Mouse (Mus musculus) liver, embryonic 15.5 days (tissue): ENCODE measurements at regions not wholly inside any gene's neighbourhood (a gene's known extent, or its start where the extent isn't known, plus 50 kb on each side); places are given as distances from the start of the nearest gene placed in this dataset.

Experiments
- ATAC-seq: fragments of 200-750 bp; cut with Nextera tagmentation; 2 replicates; pipeline ENCODE4 v1.8.0; 2017; ENCODE audit warnings: moderate number of reproducible peaks, mild to moderate bottlenecking, moderate library complexity; ENCODE audit not compliant: insufficient read depth
- H3K27ac ChIP-seq: fragments of 300-500 bp; sonication (generic); replicated peaks from 2 replicates; pipeline ENCODE4 v1.5.1; 2015; ENCODE audit warnings: mild to moderate bottlenecking, inconsistent platforms
- H3K27me3 ChIP-seq: fragments of 300-500 bp; sonication (generic); 2 replicates; pipeline ENCODE4 v1.6.1; 2015; ENCODE audit warnings: mild to moderate bottlenecking, inconsistent platforms
- H3K36me3 ChIP-seq: fragments of 300-500 bp; sonication (generic); replicated peaks from 2 replicates; pipeline ENCODE4 v1.6.1; 2015; ENCODE audit warnings: moderate library complexity, mild to moderate bottlenecking, inconsistent platforms
- H3K4me1 ChIP-seq: fragments of 300-500 bp; sonication (generic); replicated peaks from 2 replicates; pipeline ENCODE4 v1.6.1; 2015; ENCODE audit warnings: inconsistent platforms
- H3K4me2 ChIP-seq: fragments of 300-500 bp; sonication (generic); 2 replicates; pipeline ENCODE4 v1.6.1; 2015; ENCODE audit warnings: moderate library complexity, mild to moderate bottlenecking, inconsistent platforms
- H3K4me3 ChIP-seq: fragments of 300-500 bp; sonication (generic); replicated peaks from 2 replicates; pipeline ENCODE4 v1.5.1; 2015; ENCODE audit warnings: mild to moderate bottlenecking, inconsistent platforms
- H3K9ac ChIP-seq: fragments of 300-500 bp; sonication (generic); 2 replicates; pipeline ENCODE4 v1.6.1; 2015; ENCODE audit warnings: moderate library complexity, mild to moderate bottlenecking, inconsistent platforms
- H3K9me3 ChIP-seq: fragments of 300-500 bp; sonication (generic); replicated peaks from 2 replicates; pipeline ENCODE4 v1.6.1; 2016; ENCODE audit warnings: inconsistent platforms
- WGBS: fragments of 180-500 bp; shearing (Covaris S2); methylation state at CpG from one replicate; pipeline ENCODE4 v1.1.7; 2015; ENCODE audit warnings: mixed read lengths; ENCODE audit not compliant: insufficient replicate concordance; 5-methylcytosine and 5-hydroxymethylcytosine counted together

DNA sequence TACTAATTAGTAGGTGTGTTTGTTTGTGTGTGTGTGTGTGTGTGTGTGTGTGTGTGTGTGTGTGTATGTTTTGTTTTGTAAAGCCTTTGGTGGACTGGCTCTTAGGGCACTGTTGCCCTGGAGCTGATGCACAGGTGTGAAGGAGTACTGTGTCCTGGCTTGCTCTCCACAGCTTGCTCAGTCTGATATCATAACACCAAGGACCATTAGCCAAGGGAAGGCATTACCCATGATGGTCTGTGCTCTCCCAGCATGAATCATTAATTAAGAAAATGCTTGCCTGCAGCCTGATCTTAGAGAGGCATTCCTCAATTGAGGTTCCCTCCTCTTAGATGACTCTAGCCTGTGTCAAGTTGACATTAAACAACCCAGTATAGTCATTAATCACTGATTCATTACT is 54.7 kb downstream of the Spry2 start:
- ATAC-seq = no peak
- H3K4me1 ChIP-seq = no peaks in the 10 kb centered on the region
- H3K36me3 ChIP-seq = no peaks in the 10 kb centered on the region
- H3K9me3 ChIP-seq = no peaks in the 10 kb centered on the region
- H3K4me3 ChIP-seq = no peak overlapping the region
- no peak overlapping the region for H3K27ac ChIP-seq
- H3K4me2 ChIP-seq = no peak overlapping the region
- H3K27me3 ChIP-seq = no peaks in the 10 kb centered on the region
- H3K9ac ChIP-seq = no peak overlapping the region

DNA sequence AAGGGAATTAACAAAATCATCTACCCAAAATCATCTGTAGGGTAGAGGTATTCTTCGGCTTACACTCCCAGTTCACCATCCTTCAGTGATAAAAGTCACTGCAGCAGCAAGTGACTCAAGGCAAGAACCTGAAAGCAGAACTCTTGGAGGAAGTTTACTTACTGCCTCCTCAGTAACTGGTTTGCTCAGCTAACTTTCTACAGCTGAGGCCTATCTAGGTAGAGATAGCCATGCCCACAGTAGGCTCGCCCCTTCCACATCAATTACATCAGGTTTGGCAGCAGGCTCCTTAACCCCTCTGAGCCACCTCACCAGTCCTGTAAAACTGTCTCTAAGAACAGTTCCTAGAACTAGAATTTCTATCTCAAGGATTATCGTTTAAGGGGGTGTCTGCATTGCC is 59.1 kb downstream of the Spry2 start:
- Histone ChIP-seq H3K4me2 (no peak overlapping the region), H3K9ac (no peak overlapping the region), H3K4me1 (no peaks in the 10 kb centered on the region), H3K27ac (no peak overlapping the region), H3K4me3 (no peak overlapping the region), H3K9me3 (no peaks in the 10 kb centered on the region), H3K36me3 (no peaks in the 10 kb centered on the region), H3K27me3 (no peaks in the 10 kb centered on the region)
- 44% methylated on average over 3 of the region's 3 CpGs for WGBS
- no peak for ATAC-seq

DNA sequence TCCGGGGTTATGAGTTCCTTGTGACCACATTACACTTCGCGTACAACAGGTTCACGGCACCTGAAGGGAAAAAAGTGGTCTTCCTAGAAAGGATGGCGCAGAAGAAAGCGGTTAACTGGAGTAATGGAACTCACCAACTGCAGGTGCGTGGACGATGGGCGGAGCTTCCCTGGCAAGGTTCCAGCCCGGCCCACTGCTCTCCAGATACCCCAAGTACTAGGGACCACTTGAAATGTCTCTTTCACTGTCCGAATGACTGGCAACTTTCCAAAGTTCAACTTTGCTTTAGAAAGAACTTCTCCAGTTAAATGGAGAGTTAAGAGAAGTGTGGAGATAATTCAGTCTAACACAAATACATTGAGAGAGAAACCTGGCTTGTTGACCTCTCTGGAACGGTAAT is 65.9 kb downstream of the Spry2 start:
- Histone ChIP-seq H3K4me2 (no peak overlapping the region), H3K4me1 (no peaks in the 10 kb centered on the region), H3K9ac (no peak overlapping the region), H3K36me3 (no peaks in the 10 kb centered on the region), H3K4me3 (no peak overlapping the region), H3K9me3 (no peaks in the 10 kb centered on the region), H3K27me3 (no peaks in the 10 kb centered on the region), H3K27ac (no peak overlapping the region)
- ATAC-seq = no peak
- WGBS = 80% methylated on average over 12 of the region's 12 CpGs

DNA sequence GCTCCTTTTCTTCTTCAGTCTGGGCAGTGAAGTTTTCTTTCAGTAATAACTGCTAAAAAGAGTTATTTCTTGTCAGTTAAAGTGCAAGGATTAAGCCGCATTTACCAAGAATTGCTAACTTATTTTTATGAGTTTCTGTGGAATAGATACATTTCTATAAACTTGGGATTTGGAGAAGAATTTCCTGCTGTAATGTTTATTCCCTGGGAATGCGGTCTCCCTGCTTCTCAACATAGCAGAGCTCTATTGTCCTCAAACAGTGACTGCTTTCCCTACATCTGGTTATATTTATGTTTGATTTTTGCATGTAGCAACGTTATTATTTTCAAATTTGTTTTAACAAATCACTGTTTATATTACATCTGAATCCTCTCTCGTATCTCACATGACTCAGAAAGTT is 66.3 kb downstream of the Spry2 start:
- Histone ChIP-seq H3K4me1 (no peaks in the 10 kb centered on the region), H3K4me3 (no peak overlapping the region), H3K4me2 (no peak overlapping the region), H3K27me3 (no peaks in the 10 kb centered on the region), H3K36me3 (no peaks in the 10 kb centered on the region), H3K27ac (no peak overlapping the region), H3K9ac (no peak overlapping the region), H3K9me3 (no peaks in the 10 kb centered on the region)
- ATAC-seq = no peak
- 69% methylated on average over 4 of the region's 4 CpGs for WGBS

DNA sequence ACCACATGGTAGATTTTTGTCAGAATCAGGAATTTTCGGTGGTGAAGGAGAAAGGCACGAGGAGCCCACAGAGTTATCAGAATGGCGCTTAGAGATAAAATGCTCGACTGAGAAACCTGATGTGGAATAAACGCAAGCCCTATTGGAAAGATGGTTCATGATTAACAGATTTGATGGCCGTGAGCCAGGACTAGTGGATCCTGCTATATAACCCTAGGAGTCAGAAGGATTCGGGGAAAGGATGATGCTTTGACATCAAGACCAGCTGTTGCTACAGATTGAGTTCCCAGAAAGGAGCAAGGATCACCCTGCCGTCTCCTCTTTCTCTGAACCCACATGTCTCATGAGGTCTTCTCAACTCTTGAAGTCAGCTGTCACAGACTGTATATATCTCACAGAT is 73.5 kb downstream of the Spry2 start:
- no peaks in the 10 kb centered on the region for H3K9me3 ChIP-seq
- H3K4me3 ChIP-seq = no peak overlapping the region
- H3K27me3 ChIP-seq = no peaks in the 10 kb centered on the region
- H3K4me1 ChIP-seq = no peaks in the 10 kb centered on the region
- H3K9ac ChIP-seq = no peak overlapping the region
- H3K36me3 ChIP-seq = no peaks in the 10 kb centered on the region
- WGBS = 50% methylated on average over 8 of the region's 8 CpGs
- H3K27ac ChIP-seq = no peak overlapping the region
- H3K4me2 ChIP-seq = no peak overlapping the region
- no peak for ATAC-seq

DNA sequence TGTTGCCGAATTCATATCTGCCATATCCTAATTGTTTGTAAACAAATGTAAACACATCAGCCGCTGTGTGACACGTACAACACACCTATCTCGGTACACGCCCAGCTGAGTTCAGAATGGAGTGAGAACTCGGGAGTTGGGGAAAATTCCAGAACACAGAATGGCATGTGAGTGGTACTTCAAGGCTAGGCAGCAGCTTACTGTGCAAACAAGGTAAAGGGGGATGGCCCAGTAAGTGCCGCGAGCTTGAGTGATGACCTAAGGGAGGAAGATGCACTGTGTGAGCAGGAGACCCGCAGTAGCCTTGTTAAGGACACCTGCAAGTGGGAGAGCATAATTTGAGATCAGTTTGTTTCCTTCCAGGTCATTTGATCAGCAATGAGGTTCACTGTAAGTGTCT is 74.0 kb downstream of the Spry2 start:
- ATAC-seq = no peak
- H3K36me3 ChIP-seq = no peaks in the 10 kb centered on the region
- 68% methylated on average over 9 of the region's 9 CpGs for WGBS

DNA sequence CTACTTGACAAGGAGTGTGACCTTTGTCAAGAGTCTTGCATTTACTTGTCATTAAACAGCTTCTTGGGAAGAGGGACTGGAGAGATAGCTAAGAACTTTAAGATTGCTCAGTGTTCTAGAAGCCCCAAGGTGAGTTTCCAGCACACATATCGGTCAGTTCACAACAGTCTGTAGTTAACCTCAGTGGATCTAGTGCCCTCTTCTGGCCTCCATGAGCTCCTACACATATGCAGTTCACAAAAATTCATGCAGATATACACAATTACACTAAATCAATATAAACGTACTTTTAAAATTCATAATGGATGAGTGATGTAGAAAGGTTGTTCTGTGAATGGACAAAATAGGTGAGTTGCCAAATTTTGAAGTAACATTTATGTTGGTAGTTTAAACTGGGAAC is 77.1 kb downstream of the Spry2 start:
- H3K36me3 ChIP-seq = no peaks in the 10 kb centered on the region
- no peak overlapping the region for H3K4me3 ChIP-seq
- no peak for ATAC-seq
- H3K27ac ChIP-seq = no peak overlapping the region
- no peaks in the 10 kb centered on the region for H3K9me3 ChIP-seq
- no peaks in the 10 kb centered on the region for H3K4me1 ChIP-seq
- no peak overlapping the region for H3K9ac ChIP-seq
- H3K4me2 ChIP-seq = no peak overlapping the region
- no peaks in the 10 kb centered on the region for H3K27me3 ChIP-seq
- 57% methylated on average over 2 of the region's 2 CpGs for WGBS

More for the DNA sequence above, 74.0 kb downstream of the Spry2 start:
- Histone ChIP-seq H3K4me3 (no peak overlapping the region), H3K4me1 (no peaks in the 10 kb centered on the region), H3K4me2 (no peak overlapping the region), H3K9ac (no peak overlapping the region), H3K27me3 (no peaks in the 10 kb centered on the region), H3K9me3 (no peaks in the 10 kb centered on the region), H3K27ac (no peak overlapping the region)

DNA sequence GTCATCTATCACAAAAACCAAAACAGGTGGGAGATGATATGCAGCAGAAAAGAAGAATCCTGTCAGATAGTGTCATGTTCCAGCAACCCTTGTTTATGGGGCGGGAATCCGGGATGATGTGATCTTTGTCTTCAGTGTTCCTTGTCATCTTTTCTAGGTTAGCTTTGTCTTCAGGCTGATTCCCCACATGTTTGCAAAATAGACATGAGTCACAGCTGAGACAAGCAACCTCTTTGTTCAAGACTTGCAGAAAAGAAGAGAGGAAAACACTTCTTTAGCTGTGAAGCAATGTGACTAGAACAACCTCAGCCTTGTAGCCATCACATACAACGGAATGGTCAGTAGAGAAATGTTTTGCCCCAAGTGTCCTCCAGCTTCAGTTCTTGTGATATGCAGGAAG is 77.8 kb downstream of the Spry2 start:
- Histone ChIP-seq H3K9me3 (no peaks in the 10 kb centered on the region), H3K4me2 (no peak overlapping the region), H3K27me3 (no peaks in the 10 kb centered on the region), H3K27ac (no peak overlapping the region), H3K9ac (no peak overlapping the region), H3K4me3 (no peak overlapping the region), H3K4me1 (no peaks in the 10 kb centered on the region), H3K36me3 (no peaks in the 10 kb centered on the region)
- ATAC-seq = no peak
- WGBS = 84% methylated on average over 3 of the region's 3 CpGs

DNA sequence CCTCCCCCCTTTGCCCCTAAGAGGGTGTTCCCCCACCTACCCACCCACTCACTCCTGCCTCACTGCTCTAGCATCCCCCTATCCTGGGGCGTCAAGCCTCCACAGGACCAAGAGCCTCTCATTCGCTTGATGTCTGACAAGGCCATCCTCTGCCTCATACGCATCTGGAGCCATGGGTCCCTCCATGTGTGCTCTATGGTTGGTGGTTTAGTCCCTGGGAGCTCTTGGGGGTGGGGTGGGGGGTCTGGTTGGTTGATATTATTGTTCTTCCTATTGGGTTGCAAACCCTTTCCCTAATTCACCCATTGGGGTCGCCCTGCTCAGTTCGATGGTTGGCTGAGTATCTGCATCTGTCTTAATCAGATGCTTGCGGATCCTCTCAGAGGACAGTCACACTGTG is 79.1 kb downstream of the Spry2 start:
- no peak overlapping the region for H3K4me3 ChIP-seq
- no peak overlapping the region for H3K9ac ChIP-seq
- ATAC-seq = no peak
- no peak overlapping the region for H3K27ac ChIP-seq
- 77% methylated on average over 6 of the region's 6 CpGs for WGBS
- no peaks in the 10 kb centered on the region for H3K27me3 ChIP-seq
- no peak overlapping the region for H3K4me2 ChIP-seq
- no peaks in the 10 kb centered on the region for H3K4me1 ChIP-seq
- no peaks in the 10 kb centered on the region for H3K36me3 ChIP-seq
- no peaks in the 10 kb centered on the region for H3K9me3 ChIP-seq

DNA sequence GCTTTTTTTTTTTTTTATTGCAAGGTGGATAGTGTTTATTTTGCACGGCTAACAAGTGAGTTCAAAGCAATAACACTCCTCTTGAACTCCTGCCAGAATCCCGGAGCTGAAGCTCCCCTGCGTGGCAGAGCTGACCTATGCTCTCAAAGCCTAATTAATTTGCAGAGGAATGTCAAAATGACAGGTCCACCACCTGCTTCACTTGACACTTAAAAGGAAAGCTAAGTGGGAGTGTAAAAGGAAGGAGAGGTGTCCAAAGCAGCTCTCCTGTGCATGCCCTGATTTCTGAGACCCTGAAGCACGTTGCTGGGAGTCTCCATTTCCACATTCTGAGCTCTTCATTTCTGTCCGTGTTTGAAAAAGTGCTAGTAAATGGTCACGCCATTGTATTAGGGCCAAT is 80.8 kb downstream of the Spry2 start:
- Histone ChIP-seq H3K9me3 (no peaks in the 10 kb centered on the region), H3K4me3 (peak overlapping the region; percentile 21), H3K27me3 (no peaks in the 10 kb centered on the region), H3K27ac (no peak overlapping the region), H3K4me2 (peak overlapping the region; percentile 51), H3K9ac (no peak overlapping the region), H3K36me3 (no peaks in the 10 kb centered on the region), H3K4me1 (no peaks in the 10 kb centered on the region)
- WGBS = 14% methylated on average over 6 of the region's 6 CpGs
- no peak for ATAC-seq

DNA sequence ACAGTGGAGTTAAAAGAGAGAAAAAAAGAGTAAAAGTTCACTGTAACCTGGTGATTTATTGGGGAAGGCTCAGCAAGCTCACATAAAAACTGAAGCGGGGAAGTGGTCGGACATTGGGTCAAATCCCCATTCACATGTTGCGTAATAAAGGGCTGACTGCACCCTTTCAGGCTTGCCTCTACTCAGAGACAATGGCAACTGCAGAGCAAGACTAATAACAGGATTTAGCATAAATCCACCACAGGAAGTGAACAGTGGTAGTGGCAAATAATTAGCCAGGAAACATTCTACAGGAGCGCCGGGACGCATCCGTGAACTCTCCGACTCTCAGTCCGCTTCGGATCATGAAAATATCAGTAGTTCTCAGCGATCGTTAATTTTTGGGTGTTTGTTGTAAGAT is 81.3 kb downstream of the Spry2 start:
- Histone ChIP-seq H3K27me3 (no peaks in the 10 kb centered on the region), H3K4me3 (peak overlapping the region; percentile 21), H3K9ac (no peak overlapping the region), H3K4me1 (no peaks in the 10 kb centered on the region), H3K9me3 (no peaks in the 10 kb centered on the region), H3K36me3 (no peaks in the 10 kb centered on the region), H3K27ac (no peak overlapping the region), H3K4me2 (peak overlapping the region; percentile 51)
- no peak for ATAC-seq
- 12% methylated on average over 12 of the region's 12 CpGs for WGBS

DNA sequence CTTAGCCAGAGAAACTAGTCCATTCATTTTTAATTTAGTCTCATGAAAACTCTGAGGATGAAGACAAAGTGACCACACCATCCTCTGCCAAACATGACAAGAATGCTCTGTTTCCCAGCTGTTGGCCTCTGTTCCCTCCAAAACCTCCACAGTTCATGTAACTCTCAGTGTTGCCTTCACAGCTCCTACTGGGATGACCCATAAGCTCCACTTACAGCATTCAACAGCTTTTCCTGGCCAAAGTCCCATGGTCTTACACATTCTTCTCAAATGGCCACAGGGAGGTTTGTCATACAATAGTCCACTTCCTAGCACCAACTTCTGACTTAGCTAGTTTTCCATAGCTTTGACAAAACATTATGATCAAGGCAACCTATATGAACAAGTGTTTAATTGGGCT is 83.0 kb downstream of the Spry2 start:
- no peak for ATAC-seq

More for the DNA sequence above, 83.0 kb downstream of the Spry2 start:
- no peak overlapping the region for H3K9ac ChIP-seq
- no peaks in the 10 kb centered on the region for H3K4me1 ChIP-seq
- no peak overlapping the region for H3K4me2 ChIP-seq
- H3K27me3 ChIP-seq = no peaks in the 10 kb centered on the region
- no peak overlapping the region for H3K27ac ChIP-seq
- H3K9me3 ChIP-seq = no peaks in the 10 kb centered on the region
- no peaks in the 10 kb centered on the region for H3K36me3 ChIP-seq
- H3K4me3 ChIP-seq = no peak overlapping the region
